Mouse (Mus musculus): ENCODE results near the gene Tspan10. TPM values are rescaled to one million over a fixed set of nuclear protein-coding genes. Genes with fewer than 3 reads are reported as not detected.

The Tspan10 gene
- polyA plus RNA-seq, 1 experiment from 2014 or later: not detected

DNA sequence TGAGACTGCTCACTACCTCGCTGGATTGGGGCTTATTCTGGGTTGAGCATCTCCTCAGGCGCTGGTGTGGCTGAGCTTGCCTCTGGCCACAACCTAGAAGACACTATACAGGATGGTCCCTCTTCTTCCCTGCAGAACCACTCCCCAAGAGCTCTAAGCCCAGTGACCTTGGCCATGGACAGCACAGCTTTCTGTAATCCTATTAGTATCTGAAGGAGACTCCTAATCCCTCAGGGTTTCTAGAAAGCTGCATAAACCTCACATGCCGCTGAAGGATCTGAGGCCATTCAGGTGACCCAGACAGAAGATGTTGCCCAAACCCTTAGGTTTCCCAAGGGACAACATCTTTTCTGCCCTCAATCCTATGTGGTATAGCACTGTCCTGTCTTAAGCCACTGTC lies 9.8 kb downstream of the Tspan10 start:
- WGBS: 70% methylated on average over 3 of the region's 3 CpGs
- Histone ChIP-seq H3K27ac (ENCODE audit: low read length) (no peak overlapping the region), H3K9me3 (ENCODE audit: low read length) (no peaks in the 10 kb centered on the region), H3K4me1 (ENCODE audit: insufficient read depth, low read length) (0 out of 2 replicates have a peak, but pooled peaks cover 4% of the 10 kb centered on the region), H3K9ac (replicated peaks; ENCODE audit: low read length) (no peak overlapping the region), H3K4me3 (ENCODE audit: low read length) (no peak overlapping the region), H3K4me2 (replicated peaks; ENCODE audit: low read depth, low read length) (no peak overlapping the region), H3K36me3 (ENCODE audit: insufficient read depth, low read length) (no peaks in the 10 kb centered on the region), H3K27me3 (ENCODE audit: insufficient read depth, low read length) (no peaks in the 10 kb centered on the region)
- no peak for ATAC-seq (ENCODE audit: low FRiP score, low TSS enrichment)

DNA sequence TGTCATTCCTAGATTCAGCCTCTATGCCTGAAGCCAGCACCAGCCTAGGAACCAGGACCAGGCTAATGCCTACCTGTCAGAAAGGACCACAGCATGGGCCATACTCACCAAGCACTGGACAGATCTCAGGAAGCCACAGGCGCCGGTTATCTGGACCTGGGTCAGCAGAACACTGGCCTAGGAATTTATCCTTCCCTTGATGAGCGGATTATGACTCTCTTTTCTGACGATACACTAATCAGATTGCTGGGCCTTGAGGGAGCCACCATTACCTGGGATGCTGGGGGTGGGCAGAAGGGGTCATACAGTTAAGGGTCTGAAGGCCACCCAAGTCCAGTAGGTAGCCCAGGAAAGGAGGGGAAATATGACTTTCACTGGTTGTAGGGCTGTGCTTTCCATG lies 10.9 kb downstream of the Tspan10 start, which contains the start of gene Pde6g:
Pde6g (minus strand) TSS at position 195 of the 400 bp plus-strand sequence.
- Histone ChIP-seq H3K27ac (ENCODE audit: low read length) (no peak within 1 kb of the TSS), H3K36me3 (ENCODE audit: insufficient read depth, low read length) (no peaks in the 10 kb centered on the region), H3K9me3 (ENCODE audit: low read length) (no peaks in the 10 kb centered on the region), H3K27me3 (ENCODE audit: insufficient read depth, low read length) (no peaks in the 10 kb centered on the region), H3K4me3 (ENCODE audit: low read length) (no peak within 1 kb of the TSS), H3K9ac (replicated peaks; ENCODE audit: low read length) (no peak within 1 kb of the TSS), H3K4me2 (replicated peaks; ENCODE audit: low read depth, low read length) (no peak within 1 kb of the TSS), H3K4me1 (ENCODE audit: insufficient read depth, low read length) (0 out of 2 replicates have a peak, but pooled peaks cover 5% of the 10 kb centered on the region)
- WGBS: 91% methylated on average over 4 of the region's 4 CpGs
- ATAC-seq (ENCODE audit: low FRiP score, low TSS enrichment): no peak

DNA sequence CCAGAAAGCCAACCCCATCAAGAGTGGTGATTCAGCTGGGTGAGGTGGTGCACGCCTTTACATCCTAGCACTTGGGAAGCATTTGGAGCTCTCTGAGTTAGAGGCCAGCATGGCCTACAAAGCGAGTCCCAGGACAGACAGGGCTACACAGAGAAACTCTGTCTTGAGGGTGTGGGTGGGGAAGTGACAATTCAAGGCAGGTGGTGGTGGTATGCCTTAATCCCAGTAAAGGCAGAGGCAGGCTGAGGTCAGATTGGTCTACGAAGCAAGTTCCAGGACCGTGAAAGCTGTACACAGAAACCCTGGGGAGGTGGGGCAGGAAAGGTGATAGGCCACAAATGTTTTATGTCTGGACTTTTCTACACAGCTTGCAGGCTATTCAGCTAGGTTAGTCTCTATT lies 12.5 kb downstream of the Tspan10 start:
- no peaks in the 10 kb centered on the region for H3K9me3 ChIP-seq (ENCODE audit: low read length)
- peaks cover 6% of the 10 kb centered on the region; the same call in 1 of the 2 replicates for H3K36me3 ChIP-seq (ENCODE audit: insufficient read depth, low read length)
- no peak overlapping the region for H3K4me3 ChIP-seq (ENCODE audit: low read length)
- no peak overlapping the region for H3K27ac ChIP-seq (ENCODE audit: low read length)
- no peaks in the 10 kb centered on the region for H3K27me3 ChIP-seq (ENCODE audit: insufficient read depth, low read length)
- peaks cover 13% of the 10 kb centered on the region for H3K4me1 ChIP-seq (ENCODE audit: insufficient read depth, low read length)
- ATAC-seq (ENCODE audit: low FRiP score, low TSS enrichment): no peak
- 92% methylated on average over 4 of the region's 4 CpGs for WGBS
- no peak overlapping the region for H3K9ac ChIP-seq (replicated peaks; ENCODE audit: low read length)
- H3K4me2 ChIP-seq (replicated peaks; ENCODE audit: low read depth, low read length): no peak overlapping the region

DNA sequence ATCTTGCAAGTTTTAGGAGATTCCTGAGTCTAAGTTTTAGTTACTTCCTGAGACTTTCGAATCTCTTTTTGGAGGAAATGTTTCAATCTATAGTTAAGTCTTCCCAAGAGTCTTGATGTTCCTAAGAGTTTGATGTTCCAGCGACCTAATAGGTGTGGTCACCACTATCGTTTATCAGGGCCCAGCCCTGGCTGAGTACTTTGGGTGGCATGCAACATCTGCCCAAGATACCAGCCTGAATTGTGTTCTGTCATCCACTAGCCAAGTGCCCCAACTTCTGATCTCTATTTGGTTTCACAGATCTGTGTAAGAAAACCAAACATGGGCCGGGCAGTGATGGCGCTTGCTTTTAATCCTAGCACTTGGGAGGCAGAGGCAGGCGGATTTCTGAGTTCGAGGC lies 13.0 kb downstream of the Tspan10 start:
- H3K27me3 ChIP-seq (ENCODE audit: insufficient read depth, low read length): no peaks in the 10 kb centered on the region
- peaks cover 8% of the 10 kb centered on the region; the same call in 1 of the 2 replicates for H3K36me3 ChIP-seq (ENCODE audit: insufficient read depth, low read length)
- H3K9me3 ChIP-seq (ENCODE audit: low read length): no peaks in the 10 kb centered on the region
- 94% methylated on average over 7 of the region's 7 CpGs for WGBS
- H3K9ac ChIP-seq (replicated peaks; ENCODE audit: low read length): no peak overlapping the region
- no peak for ATAC-seq (ENCODE audit: low FRiP score, low TSS enrichment)
- H3K4me3 ChIP-seq (ENCODE audit: low read length): no peak overlapping the region
- H3K4me1 ChIP-seq (ENCODE audit: insufficient read depth, low read length): peaks cover 13% of the 10 kb centered on the region
- H3K4me2 ChIP-seq (replicated peaks; ENCODE audit: low read depth, low read length): no peak overlapping the region
- H3K27ac ChIP-seq (ENCODE audit: low read length): no peak overlapping the region

DNA sequence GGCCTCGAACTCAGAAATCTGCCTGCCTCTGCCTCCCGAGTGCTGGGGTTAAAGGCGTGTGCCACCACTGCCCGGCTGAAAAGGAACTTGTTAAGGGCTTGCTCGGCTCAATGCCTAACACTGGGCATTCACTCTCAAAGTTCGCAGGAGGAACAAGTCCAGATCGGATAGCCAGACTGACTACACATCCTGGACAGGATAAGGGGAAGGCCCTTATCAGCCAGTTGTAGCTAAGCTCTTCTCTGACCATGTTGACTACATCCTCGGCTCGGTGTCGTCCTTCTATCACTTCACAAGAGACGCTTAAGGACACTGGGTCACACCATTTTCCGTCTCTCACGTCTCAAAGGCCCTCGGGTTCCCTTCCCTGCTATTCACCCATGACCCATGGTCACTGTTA lies 14.9 kb downstream of the Tspan10 start:
- Histone ChIP-seq H3K9ac (replicated peaks; ENCODE audit: low read length) (peak overlapping the region; percentile 97), H3K4me3 (ENCODE audit: low read length) (peak overlapping the region; percentile 88), H3K4me2 (replicated peaks; ENCODE audit: low read depth, low read length) (peak overlapping the region; percentile 71), H3K4me1 (ENCODE audit: insufficient read depth, low read length) (peaks cover 13% of the 10 kb centered on the region), H3K36me3 (ENCODE audit: insufficient read depth, low read length) (peaks cover 25% of the 10 kb centered on the region), H3K27me3 (ENCODE audit: insufficient read depth, low read length) (no peaks in the 10 kb centered on the region), H3K9me3 (ENCODE audit: low read length) (no peaks in the 10 kb centered on the region), H3K27ac (ENCODE audit: low read length) (peak overlapping the region; percentile 86)
- peak; percentile 10; the same call in 1 of the 2 replicates for ATAC-seq (ENCODE audit: low FRiP score, low TSS enrichment)
- 24% methylated on average over 14 of the region's 14 CpGs for WGBS

DNA sequence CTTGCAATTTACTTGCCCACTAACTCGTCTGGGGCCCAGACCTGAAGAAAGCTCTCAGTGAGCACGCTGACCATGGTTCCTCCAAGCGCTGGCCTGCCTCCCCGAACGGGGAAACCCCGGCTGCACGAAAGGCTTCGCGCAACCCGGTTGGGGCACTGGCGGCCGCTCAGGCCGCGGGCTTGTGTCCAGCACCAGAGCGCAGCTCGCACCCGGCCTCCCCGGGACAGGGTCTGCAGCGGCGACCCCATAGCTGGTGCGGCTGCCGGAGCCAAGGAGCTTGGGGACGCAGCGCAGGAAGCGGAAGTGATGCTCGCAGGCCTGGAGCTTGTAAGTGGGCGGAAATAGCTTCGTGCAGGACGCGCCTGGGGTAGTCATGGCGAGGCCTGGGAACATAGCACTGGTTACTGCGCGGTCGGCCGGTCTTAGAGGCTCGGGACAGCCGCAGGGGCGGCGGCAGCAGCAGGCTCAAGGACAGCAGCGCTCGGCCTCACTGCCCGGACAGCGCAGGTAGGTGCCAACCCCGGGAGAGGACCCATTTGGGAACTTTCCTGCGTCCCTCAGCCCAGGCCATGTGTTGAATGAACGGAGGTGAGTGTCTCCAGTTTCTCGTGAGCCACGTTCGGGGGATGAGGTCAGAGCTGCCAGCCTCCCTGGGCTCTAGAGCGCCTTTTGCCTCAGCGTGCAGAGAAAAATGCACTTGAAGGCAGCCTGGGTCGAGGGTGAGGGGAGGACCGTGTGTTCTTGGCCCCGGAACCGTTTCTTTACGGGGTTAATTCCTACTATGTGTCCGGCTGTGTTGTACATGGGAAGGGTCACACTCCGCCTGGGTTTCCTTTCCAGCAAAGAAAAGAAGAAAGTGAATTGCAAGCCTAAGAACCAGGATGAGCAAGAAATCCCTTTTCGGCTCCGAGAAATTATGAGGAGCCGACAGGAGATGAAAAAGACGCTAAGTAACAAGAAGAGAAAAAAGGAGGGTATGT lies 15.6 kb downstream of the Tspan10 start, which contains the start of the genes Oxld1 and Ccdc137:
Oxld1 (minus strand) TSS at position 297 of the 980 bp plus-strand sequence.
Ccdc137 (plus strand) TSS at position 344 of the 980 bp plus-strand sequence.
- peaks cover 26% of the 10 kb centered on the region for H3K36me3 ChIP-seq (ENCODE audit: insufficient read depth, low read length)
- no peaks in the 10 kb centered on the region for H3K9me3 ChIP-seq (ENCODE audit: low read length)
- H3K27ac ChIP-seq (ENCODE audit: low read length): peak within 1 kb of the TSS; percentile 86
- peak within 1 kb of the TSS; percentile 97 for H3K9ac ChIP-seq (replicated peaks; ENCODE audit: low read length)
- H3K27me3 ChIP-seq (ENCODE audit: insufficient read depth, low read length): no peaks in the 10 kb centered on the region
- ATAC-seq (ENCODE audit: low FRiP score, low TSS enrichment): peak; percentile 96
- peak within 1 kb of the TSS; percentile 88 for H3K4me3 ChIP-seq (ENCODE audit: low read length)
- WGBS: 3% methylated on average over 62 of the region's 62 CpGs
- H3K4me1 ChIP-seq (ENCODE audit: insufficient read depth, low read length): peaks cover 13% of the 10 kb centered on the region
- peak within 1 kb of the TSS; percentile 71 for H3K4me2 ChIP-seq (replicated peaks; ENCODE audit: low read depth, low read length)

DNA sequence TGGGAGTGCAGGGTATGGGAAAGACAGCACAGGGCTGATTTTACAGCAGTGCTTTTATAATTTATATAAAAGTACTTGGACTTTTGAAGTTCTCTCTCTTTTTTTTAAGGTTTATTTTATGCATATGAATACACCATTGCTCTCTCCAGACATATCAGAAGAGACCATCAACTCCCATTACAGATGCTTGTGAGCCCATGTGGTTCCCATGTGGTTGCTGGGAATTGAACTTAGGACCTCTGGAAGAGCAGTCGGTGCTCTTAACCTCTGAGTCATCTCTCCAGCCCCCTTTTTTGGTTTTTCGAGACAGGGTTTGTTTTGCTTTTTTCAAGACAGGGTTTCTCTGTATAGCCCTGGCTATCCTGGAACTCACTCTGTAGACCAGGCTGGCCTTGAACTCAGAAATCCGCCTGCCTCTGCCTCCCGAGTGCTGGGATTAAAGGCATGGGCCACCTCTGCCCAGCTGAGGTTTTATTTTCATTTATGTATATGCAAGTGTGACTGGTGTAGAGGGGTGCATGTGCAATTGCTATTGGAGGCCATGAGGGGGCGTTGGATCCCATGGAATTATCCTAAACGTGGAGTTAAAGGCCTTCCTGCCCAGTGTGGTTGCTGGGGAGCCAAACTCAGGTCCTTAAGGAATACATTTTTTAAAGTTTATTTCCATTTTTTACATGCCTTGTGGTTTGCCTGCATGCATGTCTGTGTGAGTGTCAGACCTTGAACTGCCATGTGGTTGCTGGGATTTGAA lies 16.6 kb downstream of the Tspan10 start:
- no peak for ATAC-seq (ENCODE audit: low FRiP score, low TSS enrichment)
- WGBS: 68% methylated on average over 6 of the region's 6 CpGs
- H3K36me3 ChIP-seq (ENCODE audit: insufficient read depth, low read length): peaks cover 30% of the 10 kb centered on the region
- peaks cover 13% of the 10 kb centered on the region for H3K4me1 ChIP-seq (ENCODE audit: insufficient read depth, low read length)
- H3K9me3 ChIP-seq (ENCODE audit: low read length): no peaks in the 10 kb centered on the region
- H3K27ac ChIP-seq (ENCODE audit: low read length): peak overlapping the region; percentile 86; the same call in 1 of the 2 replicates
- H3K27me3 ChIP-seq (ENCODE audit: insufficient read depth, low read length): no peaks in the 10 kb centered on the region
- H3K4me3 ChIP-seq (ENCODE audit: low read length): peak overlapping the region; percentile 88
- peak overlapping the region; percentile 71 for H3K4me2 ChIP-seq (replicated peaks; ENCODE audit: low read depth, low read length)
- peak overlapping the region; percentile 97 for H3K9ac ChIP-seq (replicated peaks; ENCODE audit: low read length)

DNA sequence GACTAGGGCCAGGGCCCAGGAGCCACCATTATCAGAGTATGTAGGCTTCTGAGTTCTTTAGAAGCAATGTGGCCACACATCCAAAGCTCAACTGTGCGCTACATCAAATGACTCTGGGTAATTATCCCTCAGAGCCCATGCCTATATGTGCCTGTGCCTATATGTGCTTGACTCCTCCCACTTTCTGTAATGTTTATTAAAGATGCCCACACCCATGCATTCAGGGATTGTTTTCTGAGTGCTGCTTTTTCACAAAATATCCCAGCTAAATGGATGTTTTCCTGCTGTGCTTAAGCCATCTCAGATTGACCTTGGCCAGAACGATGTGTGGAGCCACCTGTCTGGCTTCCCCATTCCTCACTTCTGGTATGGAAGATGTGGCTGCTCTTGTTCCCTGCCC lies 21.1 kb downstream of the Tspan10 start:
- no peak for ATAC-seq (ENCODE audit: low FRiP score, low TSS enrichment)
- Histone ChIP-seq H3K27ac (ENCODE audit: low read length) (no peak overlapping the region), H3K36me3 (ENCODE audit: insufficient read depth, low read length) (peaks cover 30% of the 10 kb centered on the region), H3K9me3 (ENCODE audit: low read length) (no peaks in the 10 kb centered on the region), H3K27me3 (ENCODE audit: insufficient read depth, low read length) (no peaks in the 10 kb centered on the region), H3K4me1 (ENCODE audit: insufficient read depth, low read length) (peaks cover 22% of the 10 kb centered on the region), H3K4me3 (ENCODE audit: low read length) (no peak overlapping the region), H3K4me2 (replicated peaks; ENCODE audit: low read depth, low read length) (no peak overlapping the region), H3K9ac (replicated peaks; ENCODE audit: low read length) (no peak overlapping the region)
- 92% methylated on average over 2 of the region's 2 CpGs for WGBS

DNA sequence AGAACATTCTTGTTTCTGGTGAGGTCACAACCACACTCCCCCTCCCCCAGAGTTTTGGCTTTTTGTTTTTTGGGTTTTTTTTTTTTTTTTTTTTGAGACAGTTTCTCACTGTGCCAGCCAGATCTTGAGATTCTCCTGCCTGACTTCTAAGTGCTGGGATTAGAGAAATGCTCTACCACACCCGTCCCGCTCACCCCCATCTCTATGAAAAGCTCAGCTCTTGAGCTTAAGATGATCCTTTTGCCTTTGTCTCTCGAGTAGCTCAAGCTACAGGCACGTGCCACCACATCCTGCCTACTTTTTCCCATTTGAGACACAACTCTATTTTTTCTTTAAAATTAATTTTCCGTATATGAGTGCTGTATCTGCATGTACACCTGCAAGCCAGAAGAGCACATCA lies 21.9 kb downstream of the Tspan10 start:
- Histone ChIP-seq H3K4me2 (replicated peaks; ENCODE audit: low read depth, low read length) (no peak overlapping the region), H3K9ac (replicated peaks; ENCODE audit: low read length) (no peak overlapping the region), H3K4me1 (ENCODE audit: insufficient read depth, low read length) (peaks cover 19% of the 10 kb centered on the region), H3K27ac (ENCODE audit: low read length) (no peak overlapping the region), H3K9me3 (ENCODE audit: low read length) (no peaks in the 10 kb centered on the region), H3K36me3 (ENCODE audit: insufficient read depth, low read length) (peaks cover 32% of the 10 kb centered on the region), H3K4me3 (ENCODE audit: low read length) (no peak overlapping the region), H3K27me3 (ENCODE audit: insufficient read depth, low read length) (no peaks in the 10 kb centered on the region)
- WGBS: 86% methylated on average over 5 of the region's 5 CpGs
- ATAC-seq (ENCODE audit: low FRiP score, low TSS enrichment): no peak

All from kidney, embryonic 16.5 days (tissue).